Mouse (Mus musculus): ENCODE results near the gene Tcf7l1. TPM values are rescaled to one million over a fixed set of nuclear protein-coding genes. Genes with fewer than 3 reads are reported as not detected.

Tcf7l1 gene
- polyA plus RNA-seq, 1 experiment from 2014 or later: 26.5 TPM

DNA sequence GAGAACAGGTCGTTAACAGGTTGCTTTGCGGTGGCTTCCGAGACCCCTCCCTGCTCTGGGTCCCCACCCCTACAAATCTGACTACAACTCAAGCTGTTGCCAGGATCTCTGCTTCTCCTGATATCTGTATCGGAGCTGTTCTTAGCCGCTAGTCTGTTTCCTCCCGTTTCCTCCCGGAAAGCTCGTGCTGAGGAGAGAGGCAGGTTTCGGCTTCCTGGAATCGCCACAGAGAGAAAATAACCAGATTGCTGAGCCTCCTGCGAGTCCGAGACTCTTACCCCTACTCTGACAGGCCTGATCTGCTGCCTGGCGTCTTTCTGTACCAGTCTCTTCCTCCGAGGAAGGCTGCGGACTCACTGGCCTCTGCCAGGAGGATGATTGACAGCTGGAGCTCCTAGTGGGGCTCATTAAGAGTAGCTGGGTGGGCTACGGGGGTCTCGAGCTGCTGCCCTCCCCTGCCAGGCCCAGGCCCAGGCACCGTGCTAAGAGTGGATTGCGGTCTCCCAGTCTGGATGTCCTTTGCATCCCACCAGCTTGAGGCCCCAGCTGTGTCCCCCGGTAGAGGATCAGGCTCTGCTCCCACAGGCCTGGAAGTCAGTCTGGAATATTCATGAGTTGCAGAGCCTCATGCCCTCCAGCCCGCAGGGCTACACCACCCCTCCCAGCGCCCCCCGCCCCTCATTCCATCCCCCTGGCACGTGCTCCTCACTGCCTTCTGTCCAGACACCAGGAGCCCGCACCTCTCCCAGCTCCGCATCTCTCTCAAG lies 36.1 kb upstream of the Tcf7l1 start:
- Histone ChIP-seq H3K4me2 (ENCODE audit: low read length) (peak overlapping the region; percentile 48), H3K27me3 (replicated peaks; ENCODE audit: control insufficient read depth, insufficient read depth, low read length) (no peaks in the 10 kb centered on the region), H3K4me1 (replicated peaks; ENCODE audit: control insufficient read depth, insufficient read depth, low read length) (no peaks in the 10 kb centered on the region), H3K4me3 (ENCODE audit: low read depth, low read length) (peak overlapping the region; percentile 20), H3K9ac (ENCODE audit: low read length) (peak overlapping the region; percentile 41), H3K9me3 (ENCODE audit: control insufficient read depth, low read length) (no peaks in the 10 kb centered on the region), H3K36me3 (ENCODE audit: control insufficient read depth, insufficient read depth, low read length) (no peaks in the 10 kb centered on the region), H3K27ac (ENCODE audit: low read depth) (no peak overlapping the region)
- 0 out of 2 replicates have a peak, but pooled peaks have one; percentile 30 for ATAC-seq (replicated peaks; ENCODE audit: low FRiP score, low TSS enrichment, low read depth)
- 10% methylated on average over 26 of the region's 26 CpGs for WGBS
- DNase-seq (ENCODE audit: low spot score): peak; percentile 61

DNA sequence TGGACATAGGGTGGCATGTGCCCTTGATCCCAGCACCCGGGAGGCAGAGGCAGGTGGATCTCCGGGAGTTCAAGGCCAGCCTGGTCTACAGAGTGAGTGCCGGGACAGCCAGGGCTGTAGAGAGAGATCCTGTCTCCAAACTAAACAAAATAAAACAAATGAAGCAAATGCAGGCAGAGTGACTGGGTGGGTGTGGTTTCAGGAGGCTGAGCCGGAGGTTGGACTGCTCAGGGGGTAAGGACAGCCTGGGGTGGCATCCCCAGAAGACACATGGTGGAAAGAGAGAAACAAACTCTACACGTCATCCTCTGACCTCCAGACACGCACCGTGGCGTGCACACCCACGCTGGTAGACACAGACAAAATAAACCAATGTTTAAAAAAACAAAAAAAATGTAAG lies 24.4 kb upstream of the Tcf7l1 start:
- Histone ChIP-seq H3K4me3 (ENCODE audit: low read depth, low read length) (no peak overlapping the region), H3K36me3 (ENCODE audit: control insufficient read depth, insufficient read depth, low read length) (no peaks in the 10 kb centered on the region), H3K9me3 (ENCODE audit: control insufficient read depth, low read length) (no peaks in the 10 kb centered on the region), H3K4me1 (replicated peaks; ENCODE audit: control insufficient read depth, insufficient read depth, low read length) (no peaks in the 10 kb centered on the region), H3K27ac (ENCODE audit: low read depth) (no peak overlapping the region), H3K9ac (ENCODE audit: low read length) (no peak overlapping the region), H3K4me2 (ENCODE audit: low read length) (no peak overlapping the region), H3K27me3 (replicated peaks; ENCODE audit: control insufficient read depth, insufficient read depth, low read length) (no peaks in the 10 kb centered on the region)
- WGBS: 59% methylated on average over 9 of the region's 9 CpGs
- no peak for ATAC-seq (replicated peaks; ENCODE audit: low FRiP score, low TSS enrichment, low read depth)
- no peak for DNase-seq (ENCODE audit: low spot score)

DNA sequence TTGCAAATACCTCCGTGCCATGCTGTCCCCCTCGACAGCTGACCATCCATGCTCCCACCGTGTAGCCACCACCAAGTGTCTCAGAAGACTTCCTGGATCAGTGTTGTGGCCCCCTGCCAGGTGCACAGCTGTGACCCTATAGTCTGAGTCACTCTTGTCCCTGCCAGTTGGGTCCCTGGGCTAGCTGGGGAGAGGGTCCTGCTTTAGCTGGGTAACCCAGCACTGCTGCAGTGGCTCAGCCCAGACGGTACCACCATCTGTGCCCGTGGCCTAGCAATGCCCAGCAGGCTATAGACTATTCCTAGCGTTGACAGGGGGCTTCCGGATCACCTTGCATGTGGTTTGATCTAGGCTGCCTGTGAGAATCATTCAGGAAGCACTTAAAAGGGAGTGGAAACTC lies 21.2 kb upstream of the Tcf7l1 start:
- Histone ChIP-seq H3K4me3 (ENCODE audit: low read depth, low read length) (no peak overlapping the region), H3K36me3 (ENCODE audit: control insufficient read depth, insufficient read depth, low read length) (no peaks in the 10 kb centered on the region), H3K27ac (ENCODE audit: low read depth) (no peak overlapping the region), H3K4me1 (replicated peaks; ENCODE audit: control insufficient read depth, insufficient read depth, low read length) (no peaks in the 10 kb centered on the region), H3K9ac (ENCODE audit: low read length) (no peak overlapping the region), H3K9me3 (ENCODE audit: control insufficient read depth, low read length) (no peaks in the 10 kb centered on the region), H3K4me2 (ENCODE audit: low read length) (no peak overlapping the region), H3K27me3 (replicated peaks; ENCODE audit: control insufficient read depth, insufficient read depth, low read length) (no peaks in the 10 kb centered on the region)
- 77% methylated on average over 7 of the region's 7 CpGs for WGBS
- ATAC-seq (replicated peaks; ENCODE audit: low FRiP score, low TSS enrichment, low read depth) (no peak), DNase-seq (ENCODE audit: low spot score) (no peak)

DNA sequence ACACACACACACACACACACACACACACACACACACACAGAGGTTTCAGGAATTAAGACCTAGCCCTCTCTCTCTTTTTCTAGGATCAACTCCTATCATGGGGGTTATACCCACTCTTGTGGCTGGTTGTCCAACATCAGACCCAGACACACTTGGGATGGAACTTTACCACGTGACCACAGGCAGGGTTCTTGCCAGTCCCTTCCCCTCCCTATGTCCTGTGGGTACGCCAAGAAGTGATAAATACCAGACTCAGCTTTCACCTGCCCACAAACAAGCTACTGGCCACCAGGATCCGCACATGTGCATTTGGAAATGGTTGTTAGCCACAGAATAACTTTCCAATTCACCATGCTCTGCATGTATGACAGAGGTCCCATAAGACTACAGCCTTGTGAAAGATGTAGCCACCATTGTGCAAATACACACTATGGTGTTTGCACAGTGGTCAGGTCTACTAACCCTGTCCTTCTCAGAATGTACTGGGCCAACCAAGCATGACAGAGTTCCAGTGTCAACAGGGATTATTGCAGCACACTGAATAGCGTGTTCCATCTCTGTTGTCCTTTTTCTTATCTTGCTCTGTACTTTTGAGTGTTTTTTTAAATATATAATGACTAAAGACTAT lies 20.6 kb upstream of the Tcf7l1 start:
- H3K4me2 ChIP-seq (ENCODE audit: low read length): no peak overlapping the region
- DNase-seq (ENCODE audit: low spot score): no peak
- no peak for ATAC-seq (replicated peaks; ENCODE audit: low FRiP score, low TSS enrichment, low read depth)
- H3K4me3 ChIP-seq (ENCODE audit: low read depth, low read length): no peak overlapping the region
- no peaks in the 10 kb centered on the region for H3K9me3 ChIP-seq (ENCODE audit: control insufficient read depth, low read length)
- no peaks in the 10 kb centered on the region for H3K4me1 ChIP-seq (replicated peaks; ENCODE audit: control insufficient read depth, insufficient read depth, low read length)
- H3K9ac ChIP-seq (ENCODE audit: low read length): no peak overlapping the region
- H3K36me3 ChIP-seq (ENCODE audit: control insufficient read depth, insufficient read depth, low read length): no peaks in the 10 kb centered on the region
- WGBS: 59% methylated on average over 4 of the region's 4 CpGs
- no peaks in the 10 kb centered on the region for H3K27me3 ChIP-seq (replicated peaks; ENCODE audit: control insufficient read depth, insufficient read depth, low read length)
- no peak overlapping the region for H3K27ac ChIP-seq (ENCODE audit: low read depth)

DNA sequence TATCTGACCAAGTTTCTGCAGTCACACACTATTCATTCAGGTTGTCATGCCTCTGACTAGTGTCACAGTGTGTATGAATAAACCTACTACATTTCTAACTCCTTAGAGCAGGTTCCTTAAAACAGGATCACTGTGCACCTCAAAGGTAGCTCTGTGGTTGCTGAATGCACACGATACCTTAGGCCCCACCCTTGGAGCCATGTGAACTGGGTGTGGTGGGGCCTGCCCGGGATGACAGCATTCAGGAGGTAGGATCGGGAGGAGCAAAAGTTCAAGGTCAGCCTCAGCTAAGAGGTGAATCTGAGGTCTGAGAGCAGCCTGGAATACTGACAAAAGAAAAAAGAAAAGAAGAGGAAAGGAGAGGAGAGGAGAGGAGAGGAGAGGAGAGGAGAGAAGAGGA lies 19.3 kb upstream of the Tcf7l1 start:
- no peak for DNase-seq (ENCODE audit: low spot score)
- no peaks in the 10 kb centered on the region for H3K9me3 ChIP-seq (ENCODE audit: control insufficient read depth, low read length)
- no peak for ATAC-seq (replicated peaks; ENCODE audit: low FRiP score, low TSS enrichment, low read depth)
- H3K4me1 ChIP-seq (replicated peaks; ENCODE audit: control insufficient read depth, insufficient read depth, low read length): no peaks in the 10 kb centered on the region
- no peak overlapping the region for H3K27ac ChIP-seq (ENCODE audit: low read depth)
- 45% methylated on average over 3 of the region's 3 CpGs for WGBS
- H3K27me3 ChIP-seq (replicated peaks; ENCODE audit: control insufficient read depth, insufficient read depth, low read length): no peaks in the 10 kb centered on the region
- H3K4me2 ChIP-seq (ENCODE audit: low read length): no peak overlapping the region
- H3K36me3 ChIP-seq (ENCODE audit: control insufficient read depth, insufficient read depth, low read length): no peaks in the 10 kb centered on the region
- no peak overlapping the region for H3K9ac ChIP-seq (ENCODE audit: low read length)
- H3K4me3 ChIP-seq (ENCODE audit: low read depth, low read length): no peak overlapping the region

DNA sequence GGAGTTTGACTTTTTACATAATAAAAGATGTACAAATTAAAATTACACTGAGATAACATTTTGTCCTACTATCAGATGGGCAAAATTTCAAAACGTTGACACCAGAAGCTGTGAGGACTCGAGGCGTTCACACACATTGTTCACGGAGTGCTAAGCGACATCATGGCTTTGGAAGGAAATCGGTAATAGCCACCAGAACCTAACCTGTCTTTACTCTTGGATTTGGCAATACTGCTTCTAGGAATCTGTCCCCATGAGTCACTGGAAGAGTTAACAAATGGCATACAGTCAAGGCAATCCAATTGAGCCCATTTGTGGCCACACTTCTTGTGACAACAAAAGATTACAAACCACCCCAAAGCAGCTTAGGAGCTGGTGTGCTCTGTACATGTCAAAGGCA lies 14.6 kb upstream of the Tcf7l1 start:
- no peak overlapping the region for H3K4me2 ChIP-seq (ENCODE audit: low read length)
- WGBS: 81% methylated on average over 6 of the region's 6 CpGs
- no peak overlapping the region for H3K27ac ChIP-seq (ENCODE audit: low read depth)
- no peak for ATAC-seq (replicated peaks; ENCODE audit: low FRiP score, low TSS enrichment, low read depth)
- no peak for DNase-seq (ENCODE audit: low spot score)
- H3K9ac ChIP-seq (ENCODE audit: low read length): no peak overlapping the region
- no peaks in the 10 kb centered on the region for H3K4me1 ChIP-seq (replicated peaks; ENCODE audit: control insufficient read depth, insufficient read depth, low read length)
- H3K4me3 ChIP-seq (ENCODE audit: low read depth, low read length): no peak overlapping the region
- H3K36me3 ChIP-seq (ENCODE audit: control insufficient read depth, insufficient read depth, low read length): no peaks in the 10 kb centered on the region
- no peaks in the 10 kb centered on the region for H3K27me3 ChIP-seq (replicated peaks; ENCODE audit: control insufficient read depth, insufficient read depth, low read length)
- no peaks in the 10 kb centered on the region for H3K9me3 ChIP-seq (ENCODE audit: control insufficient read depth, low read length)

DNA sequence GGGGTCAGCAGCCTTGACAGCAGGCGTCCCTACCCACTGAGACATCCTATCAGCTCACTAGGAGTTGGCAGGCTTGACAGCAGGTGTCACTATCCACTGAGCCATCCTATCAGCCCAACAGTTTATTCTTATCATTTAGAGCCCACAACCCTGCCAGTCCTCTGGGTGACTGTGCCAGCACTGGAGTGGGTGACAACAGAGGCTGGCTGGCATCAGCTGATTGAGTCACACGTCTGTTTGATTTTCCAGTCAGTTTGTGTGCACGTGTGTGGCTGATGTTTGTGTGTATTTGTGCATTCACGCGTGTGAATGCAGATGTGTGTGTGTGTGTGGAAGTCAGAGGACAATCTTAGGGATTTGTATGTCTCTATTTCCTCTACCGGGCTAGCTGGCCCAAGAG lies 13.1 kb upstream of the Tcf7l1 start:
- Histone ChIP-seq H3K4me2 (ENCODE audit: low read length) (no peak overlapping the region), H3K27me3 (replicated peaks; ENCODE audit: control insufficient read depth, insufficient read depth, low read length) (no peaks in the 10 kb centered on the region), H3K9ac (ENCODE audit: low read length) (no peak overlapping the region), H3K4me3 (ENCODE audit: low read depth, low read length) (no peak overlapping the region), H3K9me3 (ENCODE audit: control insufficient read depth, low read length) (no peaks in the 10 kb centered on the region), H3K27ac (ENCODE audit: low read depth) (no peak overlapping the region), H3K4me1 (replicated peaks; ENCODE audit: control insufficient read depth, insufficient read depth, low read length) (no peaks in the 10 kb centered on the region), H3K36me3 (ENCODE audit: control insufficient read depth, insufficient read depth, low read length) (no peaks in the 10 kb centered on the region)
- DNase-seq (ENCODE audit: low spot score) (no peak), ATAC-seq (replicated peaks; ENCODE audit: low FRiP score, low TSS enrichment, low read depth) (no peak)
- 89% methylated on average over 6 of the region's 6 CpGs for WGBS

DNA sequence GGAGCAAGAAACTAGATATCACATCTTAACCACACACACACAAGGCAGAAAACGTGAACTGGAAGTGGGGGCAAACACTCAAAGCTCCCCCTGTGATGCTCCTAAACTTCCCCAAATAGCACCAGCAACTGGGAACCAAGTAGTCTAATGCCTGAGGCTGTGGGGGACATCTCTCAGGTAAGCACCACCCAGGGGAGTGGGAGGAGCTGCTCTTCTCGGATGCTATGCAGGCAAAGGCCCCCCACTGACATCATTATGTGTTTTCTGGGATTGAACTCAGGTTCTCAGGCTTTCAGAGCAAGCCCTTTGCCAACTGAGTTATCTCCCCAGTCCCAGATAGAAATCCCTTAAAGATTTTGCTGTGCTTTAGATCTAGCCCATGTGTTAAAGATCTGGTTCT lies 11.6 kb upstream of the Tcf7l1 start:
- Histone ChIP-seq H3K9ac (ENCODE audit: low read length) (no peak overlapping the region), H3K27me3 (replicated peaks; ENCODE audit: control insufficient read depth, insufficient read depth, low read length) (no peaks in the 10 kb centered on the region), H3K36me3 (ENCODE audit: control insufficient read depth, insufficient read depth, low read length) (no peaks in the 10 kb centered on the region), H3K4me3 (ENCODE audit: low read depth, low read length) (no peak overlapping the region), H3K4me2 (ENCODE audit: low read length) (no peak overlapping the region), H3K9me3 (ENCODE audit: control insufficient read depth, low read length) (no peaks in the 10 kb centered on the region), H3K27ac (ENCODE audit: low read depth) (no peak overlapping the region), H3K4me1 (replicated peaks; ENCODE audit: control insufficient read depth, insufficient read depth, low read length) (no peaks in the 10 kb centered on the region)
- DNase-seq (ENCODE audit: low spot score): no peak
- WGBS: 54% methylated on average over 2 of the region's 2 CpGs
- no peak for ATAC-seq (replicated peaks; ENCODE audit: low FRiP score, low TSS enrichment, low read depth)

DNA sequence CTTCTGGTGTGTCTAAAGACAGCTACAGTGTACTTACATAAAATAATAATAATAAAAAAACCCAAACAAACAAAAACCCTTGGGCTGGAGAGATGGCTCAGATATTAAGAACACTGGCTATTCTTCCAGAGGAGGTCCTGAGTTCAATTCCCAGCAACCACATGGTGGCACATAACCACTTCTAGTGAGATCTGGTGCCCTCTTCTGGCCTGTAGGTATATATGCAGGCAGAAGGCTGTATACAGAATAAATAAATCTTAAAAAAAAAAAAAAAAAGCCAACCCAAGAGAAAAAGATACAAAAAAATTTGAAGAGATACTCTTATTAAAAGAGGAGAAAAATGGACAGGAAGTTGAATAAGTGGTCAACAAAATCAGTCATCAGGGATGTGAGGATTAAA lies 8.7 kb upstream of the Tcf7l1 start:
- Histone ChIP-seq H3K4me3 (ENCODE audit: low read depth, low read length) (no peak overlapping the region), H3K4me2 (ENCODE audit: low read length) (no peak overlapping the region), H3K9ac (ENCODE audit: low read length) (no peak overlapping the region), H3K27me3 (replicated peaks; ENCODE audit: control insufficient read depth, insufficient read depth, low read length) (no peaks in the 10 kb centered on the region), H3K9me3 (ENCODE audit: control insufficient read depth, low read length) (no peaks in the 10 kb centered on the region), H3K4me1 (replicated peaks; ENCODE audit: control insufficient read depth, insufficient read depth, low read length) (no peaks in the 10 kb centered on the region), H3K27ac (ENCODE audit: low read depth) (no peak overlapping the region), H3K36me3 (ENCODE audit: control insufficient read depth, insufficient read depth, low read length) (no peaks in the 10 kb centered on the region)
- ATAC-seq (replicated peaks; ENCODE audit: low FRiP score, low TSS enrichment, low read depth) (no peak), DNase-seq (ENCODE audit: low spot score) (no peak)

Data from intestine, embryonic 14.5 days (tissue).